ENCODE assay signal across 8 mouse cellular contexts in genomic region chrX:167209828-167210227, GRCm38 (mm10). TPM values are rescaled to one million over a fixed set of nuclear protein-coding genes. Genes with fewer than 3 reads are reported as not detected.
DNase-seq lines count a peak whose midpoint lies in the region; ATAC-seq and TF ChIP-seq lines count a peak whose summit lies in the region.

No protein-coding gene starts in this region.

- no peak overlapping the region for H3K27ac ChIP-seq in embryonic facial prominence, embryonic 11.5 days (replicated peaks; ENCODE audit: low read depth, low read length)
- H3K27ac ChIP-seq in hindbrain, postnatal 0 days: peak overlapping the region; percentile 86

- no peak overlapping the region for H3K9ac ChIP-seq in embryonic facial prominence, embryonic 11.5 days (replicated peaks; ENCODE audit: low read length)
- H3K9ac ChIP-seq in hindbrain, postnatal 0 days (replicated peaks; ENCODE audit: low read length): peak overlapping the region; percentile 75

- no peaks in the 10 kb centered on the region for H3K9me3 ChIP-seq in embryonic facial prominence, embryonic 11.5 days (replicated peaks; ENCODE audit: control insufficient read depth, low read length)
- H3K9me3 ChIP-seq in hindbrain, postnatal 0 days (ENCODE audit: low read length): no peaks in the 10 kb centered on the region

- no peak for DNase-seq in lung, adult 2 months
- DNase-seq in lung, postnatal 10 days: no peak
- peak; percentile 1 for DNase-seq in embryonic facial prominence, embryonic 11.5 days (ENCODE audit: low spot score)
- peak; percentile 40 for DNase-seq in hindbrain, postnatal 0 days (ENCODE audit: low spot score)
- DNase-seq in gastrocnemius, postnatal 14 days: no peak
- DNase-seq in layer of hippocampus, postnatal 25 days (ENCODE audit: extremely low spot score in 1 of 2, low spot score in 1 of 2): no peak
- no peak for DNase-seq in right cerebral cortex, postnatal 14 days

- H3K79me2 ChIP-seq in myocyte (ENCODE audit: control insufficient read depth, insufficient read depth): peaks cover 12% of the 10 kb centered on the region

- H3K4me1 ChIP-seq in lung, adult 2 months (ENCODE audit: control insufficient read depth, insufficient read depth, low read length): peaks cover 5% of the 10 kb centered on the region
- no peaks in the 10 kb centered on the region for H3K4me1 ChIP-seq in embryonic facial prominence, embryonic 11.5 days (ENCODE audit: control insufficient read depth, insufficient read depth, low read length)
- H3K4me1 ChIP-seq in hindbrain, postnatal 0 days (ENCODE audit: insufficient read depth, low read length): no peaks in the 10 kb centered on the region; the same call in 1 of the 2 replicates

- no peak overlapping the region for H3ac ChIP-seq in myocyte (ENCODE audit: control insufficient read depth, insufficient read length)

- H3K4me3 ChIP-seq in lung, adult 2 months (replicated peaks; ENCODE audit: extremely low read depth, low read depth, low read length): peak overlapping the region; percentile 100
- H3K4me3 ChIP-seq in embryonic facial prominence, embryonic 11.5 days (ENCODE audit: low read depth, low read length): no peak overlapping the region
- peak overlapping the region; percentile 56 for H3K4me3 ChIP-seq in hindbrain, postnatal 0 days (ENCODE audit: low read length)
- peak overlapping the region; percentile 93 for H3K4me3 ChIP-seq in myocyte

- intact Hi-C loops in gastrocnemius, postnatal 14 days (cut with DNase I; ENCODE audit: low total_unique reads): no loop called here

- no peak for TF ChIP-seq POLR2A in lung, adult 2 months (IDR thresholded peaks at IDR 0.05; ENCODE audit: borderline replicate concordance, extremely low read depth, low read depth, low read length)
- TF ChIP-seq POLR2A in myocyte (IDR thresholded peaks at IDR 0.05; ENCODE audit: insufficient read length, low read depth): no peak

- 39% methylated on average over 8 of the region's 8 CpGs for WGBS in lung, adult 2 months
- WGBS in embryonic facial prominence, embryonic 11.5 days: 66% methylated on average over 8 of the region's 8 CpGs
- WGBS in hindbrain, postnatal 0 days: 54% methylated on average over 8 of the region's 8 CpGs

- no peak for ATAC-seq in embryonic facial prominence, embryonic 11.5 days (replicated peaks; ENCODE audit: insufficient number of reproducible peaks, low FRiP score, low TSS enrichment, low read depth)
- ATAC-seq in hindbrain, postnatal 0 days: no peak

- H3K27me3 ChIP-seq in embryonic facial prominence, embryonic 11.5 days (ENCODE audit: control insufficient read depth, insufficient read depth, low read length): peaks cover 3% of the 10 kb centered on the region; the same call in 1 of the 2 replicates
- H3K27me3 ChIP-seq in hindbrain, postnatal 0 days (ENCODE audit: insufficient read depth, low read length): no peaks in the 10 kb centered on the region; the same call in 1 of the 2 replicates
- no peaks in the 10 kb centered on the region for H3K27me3 ChIP-seq in myocyte (ENCODE audit: control insufficient read depth, insufficient read depth, insufficient read length)

- no peaks in the 10 kb centered on the region for H3K36me3 ChIP-seq in embryonic facial prominence, embryonic 11.5 days (replicated peaks; ENCODE audit: control insufficient read depth, insufficient read depth, low read depth, low read length)
- H3K36me3 ChIP-seq in hindbrain, postnatal 0 days (ENCODE audit: insufficient read depth, low read length): no peaks in the 10 kb centered on the region
- peaks cover 8% of the 10 kb centered on the region for H3K36me3 ChIP-seq in myocyte (ENCODE audit: control insufficient read depth, insufficient read depth)

- no peak overlapping the region; the same call in 1 of the 2 replicates for H3K4me2 ChIP-seq in embryonic facial prominence, embryonic 11.5 days (ENCODE audit: low read depth, low read length)
- H3K4me2 ChIP-seq in hindbrain, postnatal 0 days (ENCODE audit: low read depth, low read length): peak overlapping the region; percentile 61
- H3K4me2 ChIP-seq in myocyte (ENCODE audit: low read depth): peak overlapping the region; percentile 65

- TF ChIP-seq CTCF in lung, adult 2 months (IDR thresholded peaks at IDR 0.05; ENCODE audit: insufficient read depth, low read length): no peak
- TF ChIP-seq CTCF in hindbrain, postnatal 0 days (IDR thresholded peaks at IDR 0.05; ENCODE audit: low read depth): no peak

TF ChIP-seq in myocyte, 11 proteins besides CTCF, POLR2A, EP300 and RAD21:
- TF ChIP-seq REST (IDR thresholded peaks at IDR 0.05; ENCODE audit: insufficient read depth, insufficient read length) (no peak), CEBPB (IDR thresholded peaks at IDR 0.05; ENCODE audit: insufficient read depth, poor library complexity, severe bottlenecking) (no peak), SRF (IDR thresholded peaks at IDR 0.05; ENCODE audit: control insufficient read depth, insufficient read length, low read depth) (no peak), MAX (IDR thresholded peaks at IDR 0.05; ENCODE audit: low read depth) (no peak), MYOD1 (IDR thresholded peaks at IDR 0.05; ENCODE audit: control insufficient read depth in 1 of 3, insufficient read length in 2 of 3, low read depth in 2 of 3) (no peak), TCF12 (IDR thresholded peaks at IDR 0.05; ENCODE audit: insufficient read depth, poor library complexity, severe bottlenecking) (no peak), E2F4 (IDR thresholded peaks at IDR 0.05; ENCODE audit: insufficient read depth) (no peak), POLR2AphosphoS2 (IDR thresholded peaks at IDR 0.05; ENCODE audit: insufficient read length, low read depth) (no peak), USF1 (IDR thresholded peaks at IDR 0.05; ENCODE audit: low read depth) (no peak), MYOG (IDR thresholded peaks at IDR 0.05; ENCODE audit: control insufficient read depth in 1 of 3, insufficient read depth in 1 of 3, insufficient read length in 2 of 3, low read depth in 2 of 3) (no peak), TCF3 (IDR thresholded peaks at IDR 0.05; ENCODE audit: insufficient read length, low read depth) (no peak)
TF ChIP-seq in myocyte: peak in this region for 0.

RNA-seq across cellular contexts. Expression of gene Tmsb4x, which starts 0.7 kb away (rescaled TPM):
- 450 and 779 TPM in 2 replicates for polyA plus RNA-seq in lung, adult 2 months (2012; rRNA removed)
- polyA plus RNA-seq in embryonic facial prominence, embryonic 11.5 days (2014; fragmentation: Nextera tagmentation; extraction: Ambion mirVana): 3,139 and 3,175 TPM in 2 replicates
- total RNA-seq in hindbrain, postnatal 0 days (2014; rRNA removed): 879 and 1,090 TPM in 2 replicates
- 4,785 and 5,074 TPM in 2 replicates for polyA plus RNA-seq in hindbrain, postnatal 0 days (2015; fragmentation: Nextera tagmentation; extraction: Ambion mirVana)
- 1,682 TPM for polyA plus RNA-seq in myocyte (2012; fragmentation: generic; extraction: Trizol)
- 100 to 1,000 TPM; 342 to 412 TPM for total RNA-seq in gastrocnemius, postnatal 14 days (2021)
- total RNA-seq in layer of hippocampus, postnatal 25 days (2021): 1,000 to 10,000 TPM; 1,648 to 1,826 TPM

RNA-seq across cellular contexts. Expression of gene Tlr8, which starts 54.3 kb away (rescaled TPM):
- polyA plus RNA-seq in lung, adult 2 months (2012; rRNA removed): 1.4 and 2.5 TPM in 2 replicates
- polyA plus RNA-seq in embryonic facial prominence, embryonic 11.5 days (2014; fragmentation: Nextera tagmentation; extraction: Ambion mirVana): 0.07 TPM in 1 of 2 replicates, not detected in the other
- 0.26 and 0.40 TPM in 2 replicates for total RNA-seq in hindbrain, postnatal 0 days (2014; rRNA removed)
- polyA plus RNA-seq in hindbrain, postnatal 0 days (2015; fragmentation: Nextera tagmentation; extraction: Ambion mirVana): 0.10 and 0.28 TPM in 2 replicates
- not detected for polyA plus RNA-seq in myocyte (2012; fragmentation: generic; extraction: Trizol)
- total RNA-seq in gastrocnemius, postnatal 14 days (2021): under 1 TPM; 0.45 to 0.95 TPM
- under 1 TPM; 0.14 to 0.20 TPM for total RNA-seq in layer of hippocampus, postnatal 25 days (2021)

Comparison
In these comparisons a context has a peak if more than half of its experiments do, and no peak if none do; other contexts are left out.
1. DNase-seq: peak in embryonic facial prominence, embryonic 11.5 days (single experiment) and hindbrain, postnatal 0 days (single experiment); none in lung, adult 2 months (single experiment), lung, postnatal 10 days (single experiment), gastrocnemius, postnatal 14 days (single experiment), layer of hippocampus, postnatal 25 days (0 of 2) and right cerebral cortex, postnatal 14 days (single experiment).